Mouse (Mus musculus): Measurements from ENCODE around the gene Aldh1l1. TPM values are rescaled to one million over a fixed set of nuclear protein-coding genes. Genes with fewer than 3 reads are reported as not detected.

Aldh1l1 gene
- total and polyA plus RNA-seq, 3 experiments, result 0.04 to 0.14 TPM; not detected in 1

GRCm38 (mm10) chr6:90619936-90620335 is 133.7 kb downstream of the Aldh1l1 start:
- peak overlapping the region; percentile 92 for H3K9ac ChIP-seq (ENCODE audit: control insufficient read depth, low read depth, low read length, poor library complexity, severe bottlenecking)
- peaks cover 64% of the 10 kb centered on the region for H3K79me2 ChIP-seq (ENCODE audit: control insufficient read depth, insufficient read depth, low read length, poor library complexity)
- H3K4me1 ChIP-seq (ENCODE audit: control insufficient read depth in 1 of 2, insufficient read depth in 2 of 2, low read length in 2 of 2), result peaks cover 19 to 54% of the 10 kb centered on the region in 2 experiments; a peak in 3 of 4 replicates
- no peaks in the 10 kb centered on the region for H3K27me3 ChIP-seq (ENCODE audit: control insufficient read depth in 1 of 2, insufficient read depth in 2 of 2, low read length in 2 of 2)
- TF ChIP-seq UBTF (IDR thresholded peaks at IDR 0.05; ENCODE audit: borderline replicate concordance, insufficient read depth, low read depth, low read length), result 0 out of 2 replicates have a peak, but pooled peaks have one; percentile 5
- no peak for TF ChIP-seq KAT2A (conservative IDR thresholded peaks at IDR 0.05; ENCODE audit: low read depth, low read length)
- TF ChIP-seq MYC (IDR thresholded peaks at IDR 0.05; ENCODE audit: low read depth, low read length), result 0 out of 2 replicates have a peak, but pooled peaks have one; percentile 21
- TF ChIP-seq USF2 (IDR thresholded peaks at IDR 0.05; ENCODE audit: borderline replicate concordance in 1 of 2, insufficient read depth in 1 of 2, low read depth in 1 of 2, low read length in 2 of 2), result no peak
- TF ChIP-seq SIN3A (IDR thresholded peaks at IDR 0.05; ENCODE audit: low read length), result no peak
- peak in 2 of 3 experiments; percentile 17 to 24; a peak in 2 of 6 replicates for TF ChIP-seq CTCF (IDR thresholded peaks at IDR 0.05 in 2 of 3, conservative IDR thresholded peaks at IDR 0.05 in 1 of 3; ENCODE audit: control insufficient read depth in 1 of 3, insufficient read depth in 1 of 3, low read depth in 2 of 3, low read length in 3 of 3, poor library complexity in 1 of 3, severe bottlenecking in 1 of 3)
- peak overlapping the region; percentile 59 to 61 for H3K4me3 ChIP-seq (ENCODE audit: control insufficient read depth in 1 of 2, insufficient read depth in 1 of 2, low read depth in 2 of 2, low read length in 2 of 2)
- peak; percentile 56 for DNase-seq (ENCODE audit: low read depth, low spot score)
- H3K27ac ChIP-seq (ENCODE audit: control insufficient read depth, low read depth, low read length), result peak overlapping the region; percentile 97
- H3K9me3 ChIP-seq (replicated peaks; ENCODE audit: insufficient read depth, low read length), result no peaks in the 10 kb centered on the region
- H3K36me3 ChIP-seq (ENCODE audit: control insufficient read depth in 1 of 2, insufficient read depth in 2 of 2, low read length in 2 of 2), result peaks cover 0 to 34% of the 10 kb centered on the region in 2 experiments; a peak in 2 of 4 replicates

- H3K79me2 ChIP-seq (ENCODE audit: control insufficient read depth, insufficient read depth, low read length, poor library complexity), result peaks cover 67% of the 10 kb centered on the region
- TF ChIP-seq NRF1 (IDR thresholded peaks at IDR 0.05; ENCODE audit: insufficient read depth, low read depth, low read length, poor library complexity, severe bottlenecking) (no peak), ELF1 (IDR thresholded peaks at IDR 0.05; ENCODE audit: low read depth, low read length) (no peak), SIN3A (IDR thresholded peaks at IDR 0.05; ENCODE audit: low read length) (peak; percentile 53; the same call in 1 of the 2 replicates)
- peak overlapping the region; percentile 92 for H3K9ac ChIP-seq (ENCODE audit: control insufficient read depth, low read depth, low read length, poor library complexity, severe bottlenecking)
- no peaks in the 10 kb centered on the region for H3K9me3 ChIP-seq (replicated peaks; ENCODE audit: insufficient read depth, low read length)
- no peak for DNase-seq (ENCODE audit: low read depth, low spot score)
- H3K4me3 ChIP-seq (ENCODE audit: control insufficient read depth in 1 of 2, insufficient read depth in 1 of 2, low read depth in 2 of 2, low read length in 2 of 2), result peak overlapping the region; percentile 59 to 61
- peaks cover 3 to 40% of the 10 kb centered on the region in 2 experiments for H3K36me3 ChIP-seq (ENCODE audit: control insufficient read depth in 1 of 2, insufficient read depth in 2 of 2, low read length in 2 of 2)
- H3K4me1 ChIP-seq (ENCODE audit: control insufficient read depth in 1 of 2, insufficient read depth in 2 of 2, low read length in 2 of 2), result peaks cover 20 to 59% of the 10 kb centered on the region in 2 experiments; a peak in 3 of 4 replicates
- no peaks in the 10 kb centered on the region for H3K27me3 ChIP-seq (ENCODE audit: control insufficient read depth in 1 of 2, insufficient read depth in 2 of 2, low read length in 2 of 2)
- H3K27ac ChIP-seq (ENCODE audit: control insufficient read depth, low read depth, low read length), result peak overlapping the region; percentile 98
Observed at GRCm38 (mm10) chr6:90620791-90621583, 134.8 kb downstream of the Aldh1l1 start.

GRCm38 (mm10) chr6:90621584-90621890 is 135.3 kb downstream of the Aldh1l1 start:
- H3K9ac ChIP-seq (ENCODE audit: control insufficient read depth, low read depth, low read length, poor library complexity, severe bottlenecking), result peak overlapping the region; percentile 92
- peaks cover 67% of the 10 kb centered on the region for H3K79me2 ChIP-seq (ENCODE audit: control insufficient read depth, insufficient read depth, low read length, poor library complexity)
- peak overlapping the region; percentile 98 for H3K27ac ChIP-seq (ENCODE audit: control insufficient read depth, low read depth, low read length)
- H3K9me3 ChIP-seq (replicated peaks; ENCODE audit: insufficient read depth, low read length), result no peaks in the 10 kb centered on the region
- DNase-seq (ENCODE audit: low read depth, low spot score), result no peak
- no peaks in the 10 kb centered on the region for H3K27me3 ChIP-seq (ENCODE audit: control insufficient read depth in 1 of 2, insufficient read depth in 2 of 2, low read length in 2 of 2)
- TF ChIP-seq RCOR1 (IDR thresholded peaks at IDR 0.05; ENCODE audit: low read depth, low read length) (no peak), MAX (IDR thresholded peaks at IDR 0.05; ENCODE audit: low read length) (no peak), MEF2A (IDR thresholded peaks at IDR 0.05; ENCODE audit: extremely low read depth, insufficient replicate concordance, low read depth, low read length, poor library complexity, severe bottlenecking) (no peak), GABPA (IDR thresholded peaks at IDR 0.05; ENCODE audit: low read depth, low read length) (no peak), UBTF (IDR thresholded peaks at IDR 0.05; ENCODE audit: borderline replicate concordance, insufficient read depth, low read depth, low read length) (no peak), POLR2A (IDR thresholded peaks at IDR 0.05; ENCODE audit: control insufficient read depth in 1 of 2, insufficient read depth in 1 of 2, low read depth in 1 of 2, low read length in 2 of 2, poor library complexity in 1 of 2) (no peak), ZC3H11A (IDR thresholded peaks at IDR 0.05; ENCODE audit: low read depth, low read length) (no peak), NELFE (IDR thresholded peaks at IDR 0.05; ENCODE audit: low read depth, low read length) (no peak), MAZ (IDR thresholded peaks at IDR 0.05; ENCODE audit: low read depth, low read length) (no peak), CHD2 (IDR thresholded peaks at IDR 0.05; ENCODE audit: low read length) (no peak), ELF1 (IDR thresholded peaks at IDR 0.05; ENCODE audit: low read depth, low read length) (no peak), KAT2A (conservative IDR thresholded peaks at IDR 0.05; ENCODE audit: low read depth, low read length) (no peak), CHD1 (IDR thresholded peaks at IDR 0.05; ENCODE audit: low read depth, low read length) (no peak), HCFC1 (IDR thresholded peaks at IDR 0.05; ENCODE audit: low read depth, low read length) (no peak), SIN3A (IDR thresholded peaks at IDR 0.05; ENCODE audit: low read length) (no peak), MXI1 (IDR thresholded peaks at IDR 0.05; ENCODE audit: low read depth, low read length) (no peak), GATA1 (IDR thresholded peaks at IDR 0.05; ENCODE audit: low read depth, low read length) (no peak), JUND (IDR thresholded peaks at IDR 0.05; ENCODE audit: low read depth, low read length) (no peak)
- H3K4me1 ChIP-seq (ENCODE audit: control insufficient read depth in 1 of 2, insufficient read depth in 2 of 2, low read length in 2 of 2), result peaks cover 20 to 59% of the 10 kb centered on the region in 2 experiments; a peak in 3 of 4 replicates
- peak overlapping the region; percentile 59 to 61 for H3K4me3 ChIP-seq (ENCODE audit: control insufficient read depth in 1 of 2, insufficient read depth in 1 of 2, low read depth in 2 of 2, low read length in 2 of 2)
- peaks cover 3 to 40% of the 10 kb centered on the region in 2 experiments for H3K36me3 ChIP-seq (ENCODE audit: control insufficient read depth in 1 of 2, insufficient read depth in 2 of 2, low read length in 2 of 2)
